Mouse (Mus musculus) cerebellum, adult (tissue): Measurements from ENCODE around the gene Cpm.

Experiments used
- ATAC-seq: cut with Nextera tagmentation; 2 replicates; pipeline ENCODE4 v1.9.2; 2017; ENCODE audit warnings: mild to moderate bottlenecking, moderate library complexity, mixed read lengths; ENCODE audit not compliant: insufficient number of reproducible peaks, low FRiP score, low TSS enrichment

The Cpm gene

GRCm38 (mm10) chr10:117631562-117632259 lies 2.4 kb downstream of the Cpm start:
- no peak for ATAC-seq

GRCm38 (mm10) chr10:117632394-117632793 lies 3.1 kb downstream of the Cpm start:
- ATAC-seq = no peak

- no peak for ATAC-seq
Observed at GRCm38 (mm10) chr10:117633564-117634208, 4.4 kb downstream of the Cpm start.

GRCm38 (mm10) chr10:117634323-117635030 lies 5.2 kb downstream of the Cpm start:
- ATAC-seq = no peak

- ATAC-seq = no peak
Observed at GRCm38 (mm10) chr10:117635078-117635771, 5.9 kb downstream of the Cpm start.

- ATAC-seq = no peak
Observed at GRCm38 (mm10) chr10:117635823-117636589, 6.7 kb downstream of the Cpm start.

GRCm38 (mm10) chr10:117637062-117637744 lies 7.9 kb downstream of the Cpm start:
- ATAC-seq = no peak

GRCm38 (mm10) chr10:117637745-117638577 lies 8.7 kb downstream of the Cpm start:
- ATAC-seq = no peak

GRCm38 (mm10) chr10:117638578-117639220 lies 9.4 kb downstream of the Cpm start:
- ATAC-seq = no peak

GRCm38 (mm10) chr10:117639221-117639599 lies 9.9 kb downstream of the Cpm start:
- ATAC-seq = no peak

GRCm38 (mm10) chr10:117639899-117640594 lies 10.7 kb downstream of the Cpm start:
- ATAC-seq = 0 out of 2 replicates have a peak, but pooled peaks have one; percentile 20

GRCm38 (mm10) chr10:117640595-117641078 lies 11.3 kb downstream of the Cpm start:
- no peak for ATAC-seq

- ATAC-seq = no peak
Observed at GRCm38 (mm10) chr10:117641400-117642200, 12.3 kb downstream of the Cpm start.

GRCm38 (mm10) chr10:117642201-117642450 lies 12.8 kb downstream of the Cpm start:
- ATAC-seq = no peak

GRCm38 (mm10) chr10:117642491-117643262 lies 13.4 kb downstream of the Cpm start:
- ATAC-seq = no peak

GRCm38 (mm10) chr10:117643302-117643701 lies 14.0 kb downstream of the Cpm start:
- no peak for ATAC-seq
